Mouse (Mus musculus): ENCODE measurements at regions not wholly inside any gene's neighbourhood (a gene's known extent, or its start where the extent isn't known, plus 50 kb on each side); places are given as distances from the start of the nearest gene placed in this dataset.

DNA sequence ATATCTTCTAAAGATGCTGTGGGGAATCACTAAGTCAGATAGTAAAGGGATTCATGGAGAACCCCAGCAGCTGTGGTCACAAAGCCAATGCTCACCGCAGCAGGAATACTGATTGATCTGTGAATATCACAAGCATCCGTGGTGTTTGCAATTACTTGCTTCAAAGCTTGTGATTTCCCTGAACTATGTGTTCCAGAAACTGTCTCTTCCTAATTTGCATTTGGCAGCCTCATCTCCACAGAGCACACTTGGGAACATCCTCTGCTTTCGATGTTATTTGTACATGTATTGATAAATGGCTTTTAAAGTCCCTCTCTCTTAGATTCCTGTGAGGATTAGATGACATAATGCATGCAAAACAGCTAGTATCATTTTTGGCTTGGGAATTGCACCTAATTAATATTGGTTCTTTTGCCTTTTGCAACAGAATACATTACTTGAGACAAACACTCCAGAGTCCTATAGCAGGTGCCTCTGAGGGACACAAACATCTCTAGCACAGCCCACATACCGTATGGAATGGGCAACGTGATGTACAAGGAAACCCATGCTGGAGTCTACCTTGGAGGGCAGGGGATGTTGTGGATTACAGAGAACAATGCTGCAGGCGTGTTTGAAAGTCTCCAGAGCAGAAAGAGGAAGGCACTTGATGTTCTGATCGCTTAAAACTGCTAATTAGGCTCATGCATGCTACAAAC, 211.0 kb downstream of the Nuak1 start:
- WGBS: 82% methylated on average over 7 of the region's 7 CpGs
- Histone ChIP-seq H3K36me3 (replicated peaks) (no peaks in the 10 kb centered on the region), H3K4me1 (no peaks in the 10 kb centered on the region), H3K27me3 (ENCODE audit: poor library complexity, severe bottlenecking) (no peaks in the 10 kb centered on the region), H3K27ac (no peak overlapping the region), H3K9me3 (no peaks in the 10 kb centered on the region), H3K4me3 (no peak overlapping the region)
- no peak for DNase-seq (ENCODE audit: extremely low spot score, low spot score)

DNA sequence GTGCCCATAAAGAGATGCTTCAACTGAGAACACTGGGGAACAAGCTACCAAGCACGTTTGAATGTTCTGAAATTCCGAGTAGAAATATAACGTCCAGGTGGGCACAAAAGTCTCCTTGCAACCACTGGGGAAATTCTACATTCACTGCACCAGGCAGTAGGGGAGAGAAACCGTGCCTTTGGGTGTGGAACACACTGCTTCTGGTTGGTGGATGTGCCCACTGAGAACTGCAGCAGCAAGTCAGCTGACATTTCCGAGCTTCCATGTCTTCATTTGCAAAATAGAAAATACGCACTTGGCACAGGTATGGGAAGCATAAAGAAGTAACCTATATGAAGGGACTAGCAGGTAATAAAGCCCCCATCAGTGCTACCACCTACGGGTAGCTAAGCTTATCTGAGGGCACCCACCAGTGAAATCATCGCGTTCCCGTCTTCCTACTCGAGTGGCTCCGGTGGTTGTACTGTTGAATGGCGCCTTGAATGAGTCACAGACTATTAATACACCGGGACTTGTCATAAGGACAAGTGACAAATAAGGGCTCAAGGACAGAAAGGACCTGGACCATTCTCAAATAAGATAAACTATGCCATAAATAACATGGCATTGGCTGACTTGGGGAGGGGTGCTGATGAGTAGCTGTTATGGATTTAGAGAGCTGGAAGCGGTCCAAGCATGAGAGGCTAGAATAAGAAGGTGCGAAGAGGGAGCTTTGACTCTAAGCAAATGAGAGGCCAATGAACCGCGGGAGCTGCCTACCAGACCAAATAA, 210.2 kb downstream of the Nuak1 start:
- Histone ChIP-seq H3K36me3 (replicated peaks) (no peaks in the 10 kb centered on the region), H3K4me3 (no peak overlapping the region), H3K27me3 (ENCODE audit: poor library complexity, severe bottlenecking) (no peaks in the 10 kb centered on the region), H3K4me1 (no peaks in the 10 kb centered on the region), H3K27ac (no peak overlapping the region), H3K9me3 (no peaks in the 10 kb centered on the region)
- no peak for DNase-seq (ENCODE audit: extremely low spot score, low spot score)
- 88% methylated on average over 18 of the region's 18 CpGs for WGBS

DNA sequence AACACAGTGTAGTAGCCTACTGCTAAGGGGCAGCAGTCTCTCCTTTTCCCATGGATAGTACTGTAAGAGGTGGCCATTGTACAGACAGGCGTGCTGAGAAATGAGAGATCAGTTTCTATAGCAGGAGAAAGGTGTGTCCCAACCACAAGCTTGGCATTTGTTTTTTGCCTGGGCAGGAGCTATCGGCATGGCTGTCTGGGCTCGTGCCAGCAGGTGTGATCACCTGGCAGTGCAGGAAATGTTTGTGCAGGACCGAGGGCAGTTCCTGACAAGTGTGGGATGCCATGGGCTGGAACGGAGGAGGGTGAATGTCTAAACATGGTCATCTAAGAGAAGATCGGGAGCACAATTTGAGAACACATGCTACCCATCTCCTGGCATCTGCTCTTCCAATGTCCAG, 205.4 kb downstream of the Nuak1 start:
- Histone ChIP-seq H3K4me3 (no peak overlapping the region), H3K27ac (no peak overlapping the region), H3K4me1 (peaks cover 7% of the 10 kb centered on the region; the same call in 1 of the 2 replicates), H3K36me3 (replicated peaks) (no peaks in the 10 kb centered on the region), H3K9me3 (no peaks in the 10 kb centered on the region), H3K27me3 (ENCODE audit: poor library complexity, severe bottlenecking) (no peaks in the 10 kb centered on the region)
- WGBS: 95% methylated on average over 6 of the region's 6 CpGs
- DNase-seq (ENCODE audit: extremely low spot score, low spot score): no peak

DNA sequence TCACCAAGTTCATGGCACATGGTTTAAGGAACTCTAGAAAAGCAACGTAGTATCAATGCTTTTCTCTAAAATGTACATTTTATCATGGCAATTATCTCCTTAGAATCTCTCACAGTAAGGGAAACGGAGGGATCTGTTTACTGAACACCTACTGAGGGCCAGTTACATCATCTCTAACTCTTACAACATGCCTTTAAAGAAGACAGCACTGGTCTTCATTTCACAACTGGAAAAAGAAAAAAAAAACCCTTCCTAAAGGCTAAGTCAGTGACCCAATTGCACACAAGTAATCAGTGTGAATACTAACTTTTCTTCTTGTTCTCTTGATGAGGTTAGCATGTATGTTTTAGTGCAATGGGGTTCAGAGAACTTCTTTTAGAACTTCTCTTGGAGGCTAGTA, 204.2 kb downstream of the Nuak1 start:
- Histone ChIP-seq H3K36me3 (replicated peaks) (no peaks in the 10 kb centered on the region), H3K4me1 (peaks cover 7% of the 10 kb centered on the region; the same call in 1 of the 2 replicates), H3K4me3 (no peak overlapping the region), H3K27ac (no peak overlapping the region), H3K9me3 (peaks cover 8% of the 10 kb centered on the region), H3K27me3 (ENCODE audit: poor library complexity, severe bottlenecking) (no peaks in the 10 kb centered on the region)
- WGBS: 82% methylated on average over 2 of the region's 2 CpGs
- no peak for DNase-seq (ENCODE audit: extremely low spot score, low spot score)

DNA sequence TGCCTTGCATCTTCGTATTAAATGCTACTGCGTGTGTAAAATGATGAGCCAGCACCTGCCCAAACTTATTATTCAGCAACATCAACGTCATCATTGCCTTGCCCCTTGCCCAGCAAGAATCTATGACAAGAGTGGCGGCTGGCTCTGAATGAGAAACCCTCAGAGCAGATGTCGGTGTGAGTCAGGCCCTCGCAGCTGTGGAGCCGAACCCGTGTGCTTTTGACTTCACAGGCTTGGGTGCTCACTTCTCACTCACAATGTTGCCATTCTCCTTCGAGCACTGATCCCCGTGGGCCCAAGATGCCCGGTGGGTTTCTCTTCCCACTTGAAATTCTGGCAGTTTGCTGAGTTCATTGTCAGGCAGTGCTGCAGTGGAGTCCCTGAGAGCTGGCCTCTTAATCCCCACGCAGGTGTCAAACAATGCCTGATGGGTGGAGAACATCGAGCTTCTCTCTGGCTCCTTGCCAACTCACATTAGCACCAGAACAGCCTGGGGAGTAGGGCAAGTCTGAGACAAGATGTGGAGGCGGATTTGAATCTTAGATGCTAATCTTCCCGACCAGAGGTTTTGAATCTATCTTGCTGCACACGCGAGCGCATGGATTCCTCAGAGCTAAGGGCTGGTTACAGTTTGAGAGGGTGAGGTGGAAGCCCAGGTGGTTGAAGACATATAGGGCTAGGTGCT, 202.0 kb downstream of the Nuak1 start:
- H3K36me3 ChIP-seq (replicated peaks): no peaks in the 10 kb centered on the region
- H3K9me3 ChIP-seq: peaks cover 23% of the 10 kb centered on the region
- WGBS: 75% methylated on average over 18 of the region's 18 CpGs
- no peak overlapping the region for H3K4me3 ChIP-seq
- H3K4me1 ChIP-seq: peaks cover 7% of the 10 kb centered on the region; the same call in 1 of the 2 replicates
- DNase-seq (ENCODE audit: extremely low spot score, low spot score): no peak
- no peaks in the 10 kb centered on the region for H3K27me3 ChIP-seq (ENCODE audit: poor library complexity, severe bottlenecking)
- H3K27ac ChIP-seq: 0 out of 2 replicates have a peak overlapping the region, but pooled peaks have one; percentile 8

DNA sequence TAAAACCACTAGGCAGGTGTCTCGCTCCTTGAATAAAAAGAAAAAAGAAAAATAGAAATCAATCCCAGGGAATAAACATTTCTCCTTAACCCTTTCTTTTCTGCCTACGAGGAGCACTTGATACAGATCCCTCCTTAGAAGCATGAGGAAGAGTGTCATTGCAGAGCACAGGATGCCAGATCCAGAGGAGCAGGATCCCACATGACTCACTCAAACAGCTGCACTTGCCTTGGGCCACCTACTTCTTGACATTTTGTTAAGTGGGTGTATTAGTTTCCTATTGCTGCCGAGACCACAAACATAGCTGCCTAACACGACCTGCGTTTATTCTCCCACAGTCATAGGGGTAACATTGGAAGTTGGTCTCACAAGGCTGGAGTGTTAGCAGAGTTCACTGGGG, 197.1 kb downstream of the Nuak1 start:
- no peak overlapping the region for H3K4me3 ChIP-seq
- H3K27me3 ChIP-seq (ENCODE audit: poor library complexity, severe bottlenecking): no peaks in the 10 kb centered on the region
- no peak overlapping the region for H3K27ac ChIP-seq
- peaks cover 23% of the 10 kb centered on the region for H3K9me3 ChIP-seq
- 86% methylated on average over 5 of the region's 5 CpGs for WGBS
- DNase-seq (ENCODE audit: extremely low spot score, low spot score): no peak
- peaks cover 8% of the 10 kb centered on the region for H3K4me1 ChIP-seq
- H3K36me3 ChIP-seq (replicated peaks): no peaks in the 10 kb centered on the region

DNA sequence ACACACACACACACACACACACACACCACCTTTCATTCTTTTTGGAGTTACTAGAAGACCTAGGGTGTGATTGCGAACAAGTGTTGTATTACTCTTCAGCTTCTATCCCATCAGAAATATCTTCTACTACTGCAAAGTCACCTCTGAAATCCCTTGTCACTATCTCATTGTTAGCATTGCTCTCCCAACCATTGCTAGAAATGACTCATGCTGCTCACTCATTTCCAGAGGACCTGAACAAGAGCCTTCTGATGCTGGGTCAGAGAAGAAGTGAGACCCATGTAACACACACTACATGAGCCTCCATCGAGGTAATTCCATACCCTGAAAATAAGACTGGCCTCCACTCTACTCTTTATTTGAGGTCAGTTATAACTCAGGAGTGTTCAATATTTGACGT, 191.1 kb downstream of the Nuak1 start:
- Histone ChIP-seq H3K9me3 (peaks cover 6% of the 10 kb centered on the region; the same call in 1 of the 2 replicates), H3K27ac (no peak overlapping the region), H3K4me3 (no peak overlapping the region), H3K36me3 (replicated peaks) (no peaks in the 10 kb centered on the region), H3K4me1 (peaks cover 4% of the 10 kb centered on the region; the same call in 1 of the 2 replicates), H3K27me3 (ENCODE audit: poor library complexity, severe bottlenecking) (no peaks in the 10 kb centered on the region)
- 96% methylated on average over 3 of the region's 3 CpGs for WGBS
- no peak for DNase-seq (ENCODE audit: extremely low spot score, low spot score)

DNA sequence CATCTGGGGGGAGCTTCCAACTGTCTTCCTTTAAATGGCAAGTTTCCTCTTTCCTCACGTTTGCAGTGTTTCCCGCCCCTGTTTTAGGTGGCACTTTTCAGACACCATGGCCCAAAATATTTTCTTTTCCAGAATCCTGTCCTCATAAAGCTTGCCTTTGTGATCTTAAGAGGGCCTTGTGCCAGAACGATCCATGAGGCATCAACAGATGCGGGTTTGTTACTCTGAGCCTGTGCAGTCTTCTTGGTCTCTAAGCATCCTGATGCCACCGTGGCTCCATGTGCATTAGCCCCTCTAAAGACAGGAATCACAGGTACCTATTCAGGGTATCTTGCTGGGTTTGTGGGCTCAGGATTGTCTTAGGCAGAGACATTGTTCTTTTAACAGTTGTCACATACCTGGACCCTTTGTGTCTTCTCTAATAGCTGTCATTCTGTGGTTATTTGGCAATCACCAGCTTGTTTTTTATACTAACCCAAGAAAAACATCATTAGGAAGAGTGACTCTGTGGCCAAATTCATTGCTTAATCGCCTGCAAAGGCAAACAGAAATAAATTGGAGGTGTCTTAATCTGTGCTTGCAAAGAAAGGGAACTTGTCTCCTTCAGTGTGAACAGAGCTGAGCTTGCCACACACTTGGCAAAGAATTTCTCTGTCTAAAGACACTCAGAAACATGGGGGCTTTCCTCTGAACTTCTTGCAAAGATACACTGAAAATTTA, 179.3 kb downstream of the Nuak1 start:
- no peak for DNase-seq (ENCODE audit: extremely low spot score, low spot score)
- no peaks in the 10 kb centered on the region for H3K4me1 ChIP-seq
- no peaks in the 10 kb centered on the region for H3K27me3 ChIP-seq (ENCODE audit: poor library complexity, severe bottlenecking)
- 82% methylated on average over 6 of the region's 6 CpGs for WGBS
- H3K27ac ChIP-seq: no peak overlapping the region
- no peaks in the 10 kb centered on the region for H3K9me3 ChIP-seq
- no peak overlapping the region for H3K4me3 ChIP-seq
- no peaks in the 10 kb centered on the region for H3K36me3 ChIP-seq (replicated peaks)

DNA sequence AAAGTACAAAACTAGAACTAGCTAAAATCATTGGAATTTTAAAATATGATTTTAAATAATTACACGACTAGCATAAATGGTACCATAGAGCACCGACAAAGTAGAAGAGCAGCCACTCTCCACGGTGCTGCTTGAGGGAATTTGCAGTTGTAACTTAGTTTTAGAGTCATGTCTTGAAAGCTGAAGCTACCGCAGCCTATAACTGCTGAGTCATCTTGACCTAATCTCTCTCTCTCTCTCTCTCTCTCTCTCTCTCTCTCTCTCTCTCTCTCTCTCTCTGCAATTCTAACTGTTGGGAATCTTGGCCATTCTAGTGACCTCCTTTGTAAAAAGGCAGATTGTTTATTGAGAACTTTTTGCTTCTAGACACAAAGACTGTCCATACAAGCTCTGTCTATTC, 177.5 kb downstream of the Nuak1 start:
- Histone ChIP-seq H3K4me3 (no peak overlapping the region), H3K36me3 (replicated peaks) (no peaks in the 10 kb centered on the region), H3K4me1 (no peaks in the 10 kb centered on the region), H3K9me3 (no peaks in the 10 kb centered on the region), H3K27me3 (ENCODE audit: poor library complexity, severe bottlenecking) (no peaks in the 10 kb centered on the region), H3K27ac (no peak overlapping the region)
- no peak for DNase-seq (ENCODE audit: extremely low spot score, low spot score)
- WGBS: 94% methylated on average over 4 of the region's 4 CpGs

DNA sequence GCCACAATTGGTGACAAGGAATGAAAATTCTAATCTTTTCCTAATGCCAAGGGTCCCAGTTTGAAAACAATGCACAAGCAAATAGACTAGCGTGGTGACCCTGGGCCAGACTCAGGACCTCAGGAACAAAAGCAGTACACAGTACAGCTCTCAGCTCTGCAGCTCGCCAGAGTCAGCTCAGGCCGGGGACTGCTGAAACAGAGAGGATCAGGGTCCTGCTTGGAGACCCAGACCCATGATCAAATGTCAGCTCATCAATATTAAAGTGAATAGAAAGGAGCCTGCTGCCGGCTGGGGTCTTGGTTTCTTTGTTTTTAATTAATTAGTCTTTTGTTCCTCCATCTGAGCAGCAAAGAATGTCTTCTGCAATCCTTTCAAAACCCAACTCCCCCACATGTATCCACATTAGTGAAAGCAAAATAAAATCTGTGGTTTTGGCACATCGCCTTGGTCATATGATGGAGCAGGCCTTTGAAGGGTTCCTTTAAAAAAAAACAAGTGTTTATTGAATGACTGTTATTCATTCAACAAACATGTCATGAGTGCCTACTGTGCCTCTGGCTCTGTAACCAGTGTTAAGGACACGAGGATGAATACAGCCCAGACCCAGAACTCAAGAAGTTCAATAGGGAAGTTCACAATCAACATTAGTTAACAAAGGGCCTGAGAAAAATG, 154.4 kb downstream of the Nuak1 start:
- Histone ChIP-seq H3K9me3 (no peaks in the 10 kb centered on the region), H3K27ac (no peak overlapping the region), H3K4me1 (peaks cover 7% of the 10 kb centered on the region), H3K4me3 (no peak overlapping the region), H3K36me3 (replicated peaks) (no peaks in the 10 kb centered on the region), H3K27me3 (ENCODE audit: poor library complexity, severe bottlenecking) (no peaks in the 10 kb centered on the region)
- WGBS: 43% methylated on average over 6 of the region's 6 CpGs
- DNase-seq (ENCODE audit: extremely low spot score, low spot score): no peak

DNA sequence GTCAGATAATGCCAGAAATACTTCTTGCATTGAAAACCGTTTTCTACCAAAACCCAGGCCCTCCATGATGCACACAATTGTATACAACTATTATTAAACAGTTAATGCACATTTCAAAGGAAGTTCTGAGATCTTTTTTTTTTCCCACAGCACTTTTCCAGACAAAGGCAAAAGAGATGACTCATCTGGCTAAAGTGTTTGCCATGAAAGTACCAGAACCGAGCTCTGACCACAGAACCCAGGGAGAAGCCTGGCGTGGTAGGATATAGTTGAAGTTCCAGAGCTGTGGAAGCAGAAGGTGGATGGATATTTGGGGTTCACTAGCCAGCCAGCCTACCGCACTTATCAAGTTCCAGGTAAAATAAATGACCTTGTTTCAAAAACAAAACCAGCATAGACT, 146.0 kb downstream of the Nuak1 start:
- no peak overlapping the region for H3K27ac ChIP-seq
- WGBS: 88% methylated on average over 4 of the region's 4 CpGs
- DNase-seq (ENCODE audit: extremely low spot score, low spot score): no peak
- no peak overlapping the region for H3K4me3 ChIP-seq
- no peaks in the 10 kb centered on the region for H3K36me3 ChIP-seq (replicated peaks)
- no peaks in the 10 kb centered on the region for H3K27me3 ChIP-seq (ENCODE audit: poor library complexity, severe bottlenecking)
- H3K9me3 ChIP-seq: no peaks in the 10 kb centered on the region
- peaks cover 6% of the 10 kb centered on the region for H3K4me1 ChIP-seq

DNA sequence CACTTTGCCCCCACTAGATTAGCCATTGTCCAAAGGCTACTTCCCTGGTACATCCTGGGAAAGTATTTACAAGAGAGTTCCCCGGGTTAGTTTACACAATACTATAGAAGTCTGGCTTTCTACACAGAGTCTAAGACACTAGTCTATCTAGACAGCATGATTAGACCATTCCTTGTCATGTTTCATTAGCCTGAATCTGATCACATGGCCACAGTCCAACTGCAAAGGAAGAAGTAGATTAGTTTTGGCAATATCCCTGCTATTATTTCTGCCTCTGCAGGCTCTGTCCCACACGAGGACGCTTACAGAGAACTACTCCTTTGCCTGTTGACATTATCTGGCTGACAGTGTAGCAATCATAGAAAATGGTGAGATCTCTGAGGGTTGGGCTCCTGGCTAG, 144.2 kb downstream of the Nuak1 start:
- Histone ChIP-seq H3K27me3 (ENCODE audit: poor library complexity, severe bottlenecking) (no peaks in the 10 kb centered on the region), H3K4me1 (peaks cover 6% of the 10 kb centered on the region), H3K36me3 (replicated peaks) (no peaks in the 10 kb centered on the region), H3K4me3 (no peak overlapping the region), H3K27ac (no peak overlapping the region), H3K9me3 (no peaks in the 10 kb centered on the region)
- no peak for DNase-seq (ENCODE audit: extremely low spot score, low spot score)
- WGBS: 89% methylated on average over 3 of the region's 3 CpGs
